Mouse (Mus musculus): ENCODE results near the gene Dut. TPM values are rescaled to one million over a fixed set of nuclear protein-coding genes. Genes with fewer than 3 reads are reported as not detected.

Gene Dut
- polyA plus RNA-seq, 1 experiment from 2014 or later = 345 TPM

- H3K27ac ChIP-seq (ENCODE audit: low read depth, low read length) = no peak overlapping the region
- no peak overlapping the region for H3K4me2 ChIP-seq
- no peaks in the 10 kb centered on the region; the same call in 1 of the 2 replicates for H3K36me3 ChIP-seq (ENCODE audit: control insufficient read depth, insufficient read depth, low read length)
- H3K4me3 ChIP-seq (ENCODE audit: low read depth, low read length) = no peak overlapping the region
- ATAC-seq (replicated peaks; ENCODE audit: low FRiP score) (no peak), DNase-seq (ENCODE audit: low spot score) (no peak)
- H3K4me1 ChIP-seq (replicated peaks; ENCODE audit: control insufficient read depth, insufficient read depth, low read length) = no peaks in the 10 kb centered on the region
- no peaks in the 10 kb centered on the region for H3K27me3 ChIP-seq (replicated peaks; ENCODE audit: control insufficient read depth, insufficient read depth, low read length)
- H3K9ac ChIP-seq (ENCODE audit: low read depth, low read length) = no peak overlapping the region
- H3K9me3 ChIP-seq (ENCODE audit: control insufficient read depth, low read length) = no peaks in the 10 kb centered on the region
- WGBS = 70% methylated on average over 5 of the region's 5 CpGs
Observed at GRCm38 (mm10) chr2:125303764-125304384, 56.9 kb downstream of the Dut start.

DNA sequence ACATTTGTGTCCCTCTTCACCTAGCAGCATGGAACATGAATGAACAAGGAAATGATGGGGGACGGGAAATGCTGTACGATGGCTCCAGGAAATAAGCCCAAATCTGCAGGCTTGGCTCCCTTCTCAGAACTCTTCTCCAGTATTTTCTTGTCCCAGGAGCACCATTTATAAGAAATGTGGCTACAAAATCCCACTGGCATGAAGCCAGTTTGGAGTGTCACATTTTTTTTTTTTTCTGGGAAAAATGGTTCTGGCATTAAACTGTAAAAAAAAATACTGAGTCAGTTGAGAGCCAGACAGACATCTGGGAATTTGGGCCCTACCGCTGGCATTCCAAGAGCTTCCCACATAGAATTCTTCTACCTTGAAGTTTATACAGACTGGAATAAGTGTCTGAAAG, 57.8 kb downstream of the Dut start:
- DNase-seq (ENCODE audit: low spot score) (no peak), ATAC-seq (replicated peaks; ENCODE audit: low FRiP score) (no peak)
- WGBS = 90% methylated on average over 3 of the region's 3 CpGs
- Histone ChIP-seq H3K4me1 (replicated peaks; ENCODE audit: control insufficient read depth, insufficient read depth, low read length) (no peaks in the 10 kb centered on the region), H3K36me3 (ENCODE audit: control insufficient read depth, insufficient read depth, low read length) (peaks cover 4% of the 10 kb centered on the region; the same call in 1 of the 2 replicates), H3K27ac (ENCODE audit: low read depth, low read length) (no peak overlapping the region), H3K9me3 (ENCODE audit: control insufficient read depth, low read length) (no peaks in the 10 kb centered on the region), H3K4me2 (no peak overlapping the region), H3K9ac (ENCODE audit: low read depth, low read length) (no peak overlapping the region), H3K4me3 (ENCODE audit: low read depth, low read length) (no peak overlapping the region), H3K27me3 (replicated peaks; ENCODE audit: control insufficient read depth, insufficient read depth, low read length) (no peaks in the 10 kb centered on the region)

- Histone ChIP-seq H3K4me2 (no peak overlapping the region), H3K27me3 (replicated peaks; ENCODE audit: control insufficient read depth, insufficient read depth, low read length) (no peaks in the 10 kb centered on the region), H3K9me3 (ENCODE audit: control insufficient read depth, low read length) (no peaks in the 10 kb centered on the region), H3K4me1 (replicated peaks; ENCODE audit: control insufficient read depth, insufficient read depth, low read length) (no peaks in the 10 kb centered on the region), H3K4me3 (ENCODE audit: low read depth, low read length) (no peak overlapping the region), H3K36me3 (ENCODE audit: control insufficient read depth, insufficient read depth, low read length) (peaks cover 4% of the 10 kb centered on the region; the same call in 1 of the 2 replicates), H3K27ac (ENCODE audit: low read depth, low read length) (no peak overlapping the region), H3K9ac (ENCODE audit: low read depth, low read length) (no peak overlapping the region)
- DNase-seq (ENCODE audit: low spot score) (no peak), ATAC-seq (replicated peaks; ENCODE audit: low FRiP score) (no peak)
- 78% methylated on average over 3 of the region's 3 CpGs for WGBS
Observed at GRCm38 (mm10) chr2:125305671-125306070, 58.7 kb downstream of the Dut start.

Other genes with a start within 250 kb of the Dut start
- gene Slc24a5, start 179.1 kb upstream of the Dut start, polyA plus RNA-seq (2014; fragmentation: Nextera tagmentation; extraction: Ambion mirVana) = 17.1 TPM in 2 replicates
- gene Myef2, start 123.5 kb upstream of the Dut start, polyA plus RNA-seq (2014; fragmentation: Nextera tagmentation; extraction: Ambion mirVana) = 75.9 and 76.9 TPM in 2 replicates
- not detected in 2 replicates for gene Ctxn2, start 110.5 kb upstream of the Dut start, polyA plus RNA-seq (2014; fragmentation: Nextera tagmentation; extraction: Ambion mirVana)
- not detected in 2 replicates for gene Slc12a1, start 94.7 kb upstream of the Dut start, polyA plus RNA-seq (2014; fragmentation: Nextera tagmentation; extraction: Ambion mirVana)